Mouse (Mus musculus) ES-Bruce4 (cell line): ENCODE measurements around the gene Sstr4.

ENCODE experiments used
- CTCF ChIP-seq: IDR thresholded peaks from one replicate; pipeline ENCODE4 v1.8.1; 2011; ENCODE audit warnings: low read depth, low read length
- POLR2A ChIP-seq: IDR thresholded peaks from one replicate; pipeline ENCODE4 v1.8.1; 2011; ENCODE audit warnings: low read length; ENCODE audit not compliant: insufficient read depth

GRCm38 (mm10) chr2:148445616-148446015 lies 50.5 kb downstream of the Sstr4 start:
- TF ChIP-seq POLR2A (no peak), CTCF (no peak)
